Mouse (Mus musculus) megakaryocyte progenitor cell, adult 5-6 weeks (primary cell): ENCODE measurements around the gene Maz. TPM values are rescaled to one million over a fixed set of nuclear protein-coding genes. Genes with fewer than 3 reads are reported as not detected.

Source experiments
- total RNA-seq, 2 experiments: library from RNA; stranded (forward) in 1 of 2; stranded (reverse) in 1 of 2; fragments of 157-497, 149-512 nt in 1 of 2; fragments of 200-1000 nt in 1 of 2; gene quantifications; 2 replicates each; pipeline versions ENCODE4 v1.2.3 to v1.2.4; 2015 to 2017

Maz gene
- total RNA-seq, 2 experiments from 2014 or later = 64.5 to 103 TPM

Other genes with a start within 250 kb of the Maz start
Only the 30 nearest of the 32 such genes appear.
- gene Ppp4c, start 234.5 kb downstream of the Maz start, total RNA-seq (2015) = 209 and 216 TPM in 2 replicates
- 113 and 131 TPM in 2 replicates for gene Ppp4c, start 234.5 kb downstream of the Maz start, total RNA-seq (2017)
- gene Fam57b, start 229.4 kb downstream of the Maz start, total RNA-seq (2015) = not detected in 2 replicates
- gene Fam57b, start 229.4 kb downstream of the Maz start, total RNA-seq (2017) = not detected in 2 replicates
- gene 4930451I11Rik, start 195.4 kb downstream of the Maz start, total RNA-seq (2015) = not detected in 2 replicates
- gene 4930451I11Rik, start 195.4 kb downstream of the Maz start, total RNA-seq (2017) = not detected in 2 replicates
- gene Doc2a, start 179.6 kb downstream of the Maz start, total RNA-seq (2015) = not detected in 2 replicates
- 0.07 TPM in 1 of 2 replicates, not detected in the other for gene Doc2a, start 179.6 kb downstream of the Maz start, total RNA-seq (2017)
- gene Hirip3, start 165.1 kb downstream of the Maz start, total RNA-seq (2015) = 21.8 and 27.5 TPM in 2 replicates
- 215 and 246 TPM in 2 replicates for gene Hirip3, start 165.1 kb downstream of the Maz start, total RNA-seq (2017)
- 83.1 and 83.9 TPM in 2 replicates for gene Ino80e, start 164.7 kb downstream of the Maz start, total RNA-seq (2015)
- 36.3 and 38.5 TPM in 2 replicates for gene Ino80e, start 164.7 kb downstream of the Maz start, total RNA-seq (2017)
- gene Taok2, start 142.3 kb downstream of the Maz start, total RNA-seq (2015) = 16.5 and 19.4 TPM in 2 replicates
- gene Taok2, start 142.3 kb downstream of the Maz start, total RNA-seq (2017) = 30.2 and 32.6 TPM in 2 replicates
- gene Tmem219, start 104.1 kb downstream of the Maz start, total RNA-seq (2015) = 19.1 and 28.8 TPM in 2 replicates
- 19.8 and 36.4 TPM in 2 replicates for gene Tmem219, start 104.1 kb downstream of the Maz start, total RNA-seq (2017)
- gene Kctd13, start 98.2 kb downstream of the Maz start, total RNA-seq (2015) = 6.6 and 11.5 TPM in 2 replicates
- 8.9 and 13.2 TPM in 2 replicates for gene Kctd13, start 98.2 kb downstream of the Maz start, total RNA-seq (2017)
- not detected in 2 replicates for gene Asphd1, start 77.5 kb downstream of the Maz start, total RNA-seq (2015)
- not detected in 2 replicates for gene Asphd1, start 77.5 kb downstream of the Maz start, total RNA-seq (2017)
- 0.46 and 1.6 TPM in 2 replicates for gene Sez6l2, start 76.5 kb downstream of the Maz start, total RNA-seq (2015)
- gene Sez6l2, start 76.5 kb downstream of the Maz start, total RNA-seq (2017) = 0.34 and 0.37 TPM in 2 replicates
- gene Cdipt, start 51.1 kb downstream of the Maz start, total RNA-seq (2015) = 41.2 and 42.3 TPM in 2 replicates
- gene Cdipt, start 51.1 kb downstream of the Maz start, total RNA-seq (2017) = 50.1 and 54.7 TPM in 2 replicates
- 4.3 and 4.9 TPM in 2 replicates for gene Cdiptos, start 50.9 kb downstream of the Maz start, total RNA-seq (2015)
- 0.62 and 3.2 TPM in 2 replicates for gene Cdiptos, start 50.9 kb downstream of the Maz start, total RNA-seq (2017)
- gene Mvp, start 12.4 kb downstream of the Maz start, total RNA-seq (2015) = 2.2 and 5.1 TPM in 2 replicates
- 17.4 and 19.2 TPM in 2 replicates for gene Mvp, start 12.4 kb downstream of the Maz start, total RNA-seq (2017)
- gene Pagr1b, start 10.6 kb downstream of the Maz start, total RNA-seq (2015) = not detected in 2 replicates
- not detected in 2 replicates for gene Pagr1b, start 10.6 kb downstream of the Maz start, total RNA-seq (2017)
- gene Pagr1a, start 9.7 kb downstream of the Maz start, total RNA-seq (2015) = 44.2 and 55.4 TPM in 2 replicates
- gene Pagr1a, start 9.7 kb downstream of the Maz start, total RNA-seq (2017) = 39.8 and 48.1 TPM in 2 replicates
- 0.69 TPM in 1 of 2 replicates, not detected in the other for gene Gm42742, start 5.9 kb downstream of the Maz start, total RNA-seq (2015)
- gene Gm42742, start 5.9 kb downstream of the Maz start, total RNA-seq (2017) = 0.21 and 3.7 TPM in 2 replicates
- gene Prrt2, start 5.8 kb downstream of the Maz start, total RNA-seq (2015) = 0.74 and 1.1 TPM in 2 replicates
- 0.44 TPM in 1 of 2 replicates, not detected in the other for gene Prrt2, start 5.8 kb downstream of the Maz start, total RNA-seq (2017)
- 76.8 and 89.8 TPM in 2 replicates for gene Kif22, start 15.4 kb upstream of the Maz start, total RNA-seq (2015)
- gene Kif22, start 15.4 kb upstream of the Maz start, total RNA-seq (2017) = 67.8 and 84.8 TPM in 2 replicates
- gene Zg16, start 60.3 kb upstream of the Maz start, total RNA-seq (2015) = 4.4 and 4.7 TPM in 2 replicates
- 1.7 and 4.0 TPM in 2 replicates for gene Zg16, start 60.3 kb upstream of the Maz start, total RNA-seq (2017)
- 27.4 and 27.5 TPM in 2 replicates for gene AI467606, start 64.3 kb upstream of the Maz start, total RNA-seq (2015)
- 17.5 and 20.6 TPM in 2 replicates for gene AI467606, start 64.3 kb upstream of the Maz start, total RNA-seq (2017)
- gene Qprt, start 95.2 kb upstream of the Maz start, total RNA-seq (2015) = 2.0 and 3.5 TPM in 2 replicates
- 1.1 and 1.9 TPM in 2 replicates for gene Qprt, start 95.2 kb upstream of the Maz start, total RNA-seq (2017)
- gene Spn, start 110.8 kb upstream of the Maz start, total RNA-seq (2015) = 86.0 and 93.4 TPM in 2 replicates
- 294 and 316 TPM in 2 replicates for gene Spn, start 110.8 kb upstream of the Maz start, total RNA-seq (2017)
- 16.8 and 17.4 TPM in 2 replicates for gene Cd2bp2, start 169.0 kb upstream of the Maz start, total RNA-seq (2015)
- gene Cd2bp2, start 169.0 kb upstream of the Maz start, total RNA-seq (2017) = 56.0 and 65.7 TPM in 2 replicates
- gene Tbc1d10b, start 181.4 kb upstream of the Maz start, total RNA-seq (2015) = 12.8 and 13.8 TPM in 2 replicates
- 34.0 and 36.0 TPM in 2 replicates for gene Tbc1d10b, start 181.4 kb upstream of the Maz start, total RNA-seq (2017)
- 7.8 and 10.6 TPM in 2 replicates for gene Mylpf, start 181.9 kb upstream of the Maz start, total RNA-seq (2015)
- 6.0 and 6.8 TPM in 2 replicates for gene Mylpf, start 181.9 kb upstream of the Maz start, total RNA-seq (2017)
- gene Zfp553, start 206.0 kb upstream of the Maz start, total RNA-seq (2015) = 6.5 and 9.0 TPM in 2 replicates
- 13.8 and 15.4 TPM in 2 replicates for gene Zfp553, start 206.0 kb upstream of the Maz start, total RNA-seq (2017)
- gene Sept1, start 206.1 kb upstream of the Maz start, total RNA-seq (2015) = 27.0 and 38.6 TPM in 2 replicates
- gene Sept1, start 206.1 kb upstream of the Maz start, total RNA-seq (2017) = 21.7 and 35.4 TPM in 2 replicates
- 3.4 and 3.5 TPM in 2 replicates for gene Zfp771, start 217.2 kb upstream of the Maz start, total RNA-seq (2015)
- gene Zfp771, start 217.2 kb upstream of the Maz start, total RNA-seq (2017) = 2.7 and 8.0 TPM in 2 replicates
- gene Dctpp1, start 233.7 kb upstream of the Maz start, total RNA-seq (2015) = 92.7 and 106 TPM in 2 replicates
- 62.4 and 63.5 TPM in 2 replicates for gene Dctpp1, start 233.7 kb upstream of the Maz start, total RNA-seq (2017)